Mouse (Mus musculus) ES-E14 (cell line): ENCODE measurements at regions not wholly inside any gene's neighbourhood (a gene's known extent, or its start where the extent isn't known, plus 50 kb on each side); places are given as distances from the start of the nearest gene placed in this dataset.

Experiments
- HCFC1 ChIP-seq: IDR thresholded peaks from 2 replicates; pipeline ENCODE4 v1.6.1; 2012; ENCODE audit warnings: low read length, inconsistent platforms, borderline replicate concordance; ENCODE audit not compliant: insufficient read depth
- ZNF384 ChIP-seq: IDR thresholded peaks from 2 replicates; pipeline ENCODE4 v1.6.1; 2012; ENCODE audit warnings: low read depth, low read length, inconsistent platforms

- no peak for TF ChIP-seq HCFC1
- no peak for TF ChIP-seq ZNF384
Measured at GRCm38 (mm10) chr10:37495467-37495866, 356.7 kb upstream of the Marcks start.
